23 mouse cellular contexts compared by ENCODE assay signal in genomic region chr5:145911781-145912180, GRCm38 (mm10). TPM values are rescaled to one million over a fixed set of nuclear protein-coding genes. Genes with fewer than 3 reads are reported as not detected.
A peak's percentile ranks its signal among the peaks of the same experiment; 100 is the strongest.
DNase-seq lines count a peak whose midpoint lies in the region; ATAC-seq and TF ChIP-seq lines count a peak whose summit lies in the region.
"Had no signal": no experiment of that assay in that cellular context is flagged by ENCODE, and none has a peak within 500 bp of the region (broad histone marks: within the 10 kb centered on the region; RNA-seq: fewer than 3 reads in every experiment).

No protein-coding gene starts in this region.

- peak; percentile 90 for DNase-seq in kidney, adult 2 months
- peak; percentile 20 to 81 for DNase-seq in kidney, postnatal 36 days
- no peak for DNase-seq in kidney, adult 18-20 months
- peak; percentile 22 for DNase-seq in large intestine, adult 2 months (ENCODE audit: low read depth, low spot score)
- DNase-seq in yolk sac, embryonic 10.5 days (ENCODE audit: low spot score), result peak; percentile 71
- DNase-seq in frontal cortex, postnatal 14 days (ENCODE audit: low spot score in 2 of 2), result no peak
- DNase-seq: adrenal gland, postnatal 10 days; cerebellum, adult 11-12 months; cerebellum, adult 9-10 months; cerebellum, postnatal 25 days; gastrocnemius, postnatal 10 days; heart, adult 18-20 months; heart, postnatal 10 days; heart, postnatal 4 days had no signal

- peak overlapping the region; percentile 71 for H3K27ac ChIP-seq in kidney, adult 2 months (ENCODE audit: insufficient read depth, low read depth, low read length)
- H3K27ac ChIP-seq in kidney, embryonic 16.5 days (ENCODE audit: low read length), result no peak overlapping the region
- H3K27ac ChIP-seq: embryonic facial prominence, embryonic 12.5 days; forebrain, embryonic 15.5 days; heart, embryonic 10.5 days had no signal

- no peak overlapping the region for H3K4me3 ChIP-seq in kidney, adult 2 months (ENCODE audit: insufficient read depth, low read depth, low read length)
- no peak overlapping the region for H3K4me3 ChIP-seq in kidney, embryonic 16.5 days (ENCODE audit: low read length)
- H3K4me3 ChIP-seq: embryonic facial prominence, embryonic 12.5 days; forebrain, embryonic 15.5 days; heart, embryonic 10.5 days had no signal

- no peak for TF ChIP-seq POLR2A in kidney, adult 2 months (IDR thresholded peaks at IDR 0.05; ENCODE audit: low read depth, low read length)

- TF ChIP-seq CTCF in kidney, adult 2 months (conservative IDR thresholded peaks at IDR 0.05; ENCODE audit: insufficient read depth, insufficient read length, low read depth, low read length), result no peak

- H3K9ac ChIP-seq in kidney, embryonic 16.5 days (replicated peaks; ENCODE audit: low read length), result no peak overlapping the region
- H3K9ac ChIP-seq: embryonic facial prominence, embryonic 12.5 days; forebrain, embryonic 15.5 days had no signal

- peaks cover 33% of the 10 kb centered on the region for H3K9me3 ChIP-seq in kidney, embryonic 16.5 days (ENCODE audit: low read length)

- H3K4me1 ChIP-seq in kidney, adult 2 months (ENCODE audit: control insufficient read depth, insufficient read depth, low read length), result peaks cover 2% of the 10 kb centered on the region; the same call in 1 of the 2 replicates
- H3K4me1 ChIP-seq in kidney, embryonic 16.5 days (ENCODE audit: insufficient read depth, low read length), result no peaks in the 10 kb centered on the region
- H3K4me1 ChIP-seq: embryonic facial prominence, embryonic 12.5 days; forebrain, embryonic 15.5 days; heart, embryonic 10.5 days had no signal

- no peaks in the 10 kb centered on the region for H3K27me3 ChIP-seq in kidney, adult 2 months (replicated peaks; ENCODE audit: control insufficient read depth, insufficient read depth, low read length)
- H3K27me3 ChIP-seq in kidney, embryonic 16.5 days (ENCODE audit: insufficient read depth, low read length), result no peaks in the 10 kb centered on the region
- H3K27me3 ChIP-seq: embryonic facial prominence, embryonic 12.5 days; forebrain, embryonic 15.5 days had no signal

- no peaks in the 10 kb centered on the region for H3K36me3 ChIP-seq in kidney, adult 2 months (ENCODE audit: control insufficient read depth, insufficient read depth, low read length)
- no peaks in the 10 kb centered on the region for H3K36me3 ChIP-seq in kidney, embryonic 16.5 days (ENCODE audit: insufficient read depth, low read length)
- H3K36me3 ChIP-seq: embryonic facial prominence, embryonic 12.5 days; forebrain, embryonic 15.5 days; heart, embryonic 10.5 days had no signal

- no peak for ATAC-seq in kidney, embryonic 16.5 days (ENCODE audit: low FRiP score, low TSS enrichment)
- ATAC-seq: forebrain, embryonic 15.5 days had no signal

- no peak overlapping the region for H3K4me2 ChIP-seq in kidney, embryonic 16.5 days (replicated peaks; ENCODE audit: low read depth, low read length)
- H3K4me2 ChIP-seq: embryonic facial prominence, embryonic 12.5 days; forebrain, embryonic 15.5 days had no signal

RNA-seq across cellular contexts. Expression of gene Cyp3a11, which starts 32.0 kb away (rescaled TPM):
- 0.03 and 0.12 TPM in 2 replicates for polyA plus RNA-seq in kidney, adult 2 months (2012; rRNA removed)
- 0.08 and 0.17 TPM in 2 replicates for polyA plus RNA-seq in kidney, embryonic 16.5 days (2015; fragmentation: Nextera tagmentation; extraction: Ambion mirVana)
- polyA plus RNA-seq in large intestine, adult 2 months (2012; rRNA removed), result 0.89 and 21.4 TPM in 2 replicates
- polyA plus RNA-seq: brain, embryonic 14.5 days; C2C12; cortical plate, adult 2 months; embryonic facial prominence, embryonic 12.5 days; forebrain, embryonic 11.5 days; forebrain, embryonic 15.5 days; heart, embryonic 10.5 days; heart, embryonic 14.5 days had no signal

Comparison
In these comparisons a context has a peak if more than half of its experiments do, and no peak if none do; other contexts are left out.
1. DNase-seq: peak in kidney, adult 2 months (single experiment), kidney, postnatal 36 days (2 of 2), large intestine, adult 2 months (single experiment) and yolk sac, embryonic 10.5 days (single experiment); none in kidney, adult 18-20 months (single experiment) and frontal cortex, postnatal 14 days (0 of 2).